Mouse (Mus musculus): ENCODE results near the gene Gm21983. TPM values are rescaled to one million over a fixed set of nuclear protein-coding genes. Genes with fewer than 3 reads are reported as not detected.

The Gm21983 gene
- polyA plus RNA-seq, 1 experiment from 2014 or later: 1.4 TPM

DNA sequence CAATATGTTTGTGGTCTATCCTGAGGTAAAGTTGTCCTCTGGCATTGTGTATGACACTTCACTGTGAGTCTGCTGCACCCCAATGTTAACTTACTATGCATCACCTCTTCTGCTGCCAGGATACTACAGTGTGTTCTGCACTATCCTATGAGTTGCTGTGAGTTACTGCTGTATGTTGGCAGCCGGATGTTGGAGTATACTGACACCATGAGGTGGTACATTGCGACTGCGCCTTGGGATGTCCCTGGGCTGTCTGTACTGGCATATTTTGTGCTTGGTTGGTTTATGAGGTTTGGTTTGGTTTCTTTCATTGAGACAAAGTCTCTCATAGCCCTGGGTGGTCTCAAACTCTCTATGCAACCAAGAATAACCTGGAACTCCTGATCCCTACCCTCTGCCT lies 52.7 kb downstream of the Gm21983 start:
- peak; percentile 56; the same call in 1 of the 2 replicates for ATAC-seq (ENCODE audit: low read depth)
- WGBS: 48% methylated on average over 3 of the region's 3 CpGs
- no peak overlapping the region for H3K4me2 ChIP-seq (ENCODE audit: low read depth, low read length)
- no peak overlapping the region for H3K27ac ChIP-seq (ENCODE audit: low read length)
- no peaks in the 10 kb centered on the region for H3K36me3 ChIP-seq (ENCODE audit: control insufficient read depth, insufficient read depth, low read length)
- no peaks in the 10 kb centered on the region for H3K9me3 ChIP-seq (ENCODE audit: control insufficient read depth, low read length)
- H3K4me3 ChIP-seq (ENCODE audit: low read length): no peak overlapping the region
- peaks cover 5% of the 10 kb centered on the region; the same call in 1 of the 2 replicates for H3K4me1 ChIP-seq (replicated peaks; ENCODE audit: control insufficient read depth, insufficient read depth, low read length)
- H3K27me3 ChIP-seq (ENCODE audit: control insufficient read depth, insufficient read depth, low read depth, low read length): no peaks in the 10 kb centered on the region
- no peak overlapping the region for H3K9ac ChIP-seq (ENCODE audit: low read length)

DNA sequence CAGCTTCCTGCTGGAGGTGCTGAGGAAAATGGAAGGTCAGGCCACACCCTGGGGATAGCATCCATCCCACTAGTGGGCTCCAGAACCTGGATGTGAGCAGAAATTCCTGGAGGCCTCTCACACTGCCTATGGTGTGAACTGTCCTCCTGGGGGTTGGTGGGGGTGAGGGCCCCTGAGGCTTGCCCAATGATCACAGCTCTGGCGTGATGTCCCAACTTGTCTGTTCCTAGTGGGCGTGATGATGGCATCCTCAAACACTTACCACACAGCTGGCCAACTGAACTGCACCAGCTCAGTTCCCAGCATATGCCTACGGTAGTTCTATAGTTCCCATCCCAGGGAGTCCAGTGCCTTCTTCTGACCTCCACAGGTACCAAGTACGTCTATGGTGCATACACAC lies 55.9 kb downstream of the Gm21983 start:
- Histone ChIP-seq H3K27me3 (ENCODE audit: control insufficient read depth, insufficient read depth, low read depth, low read length) (no peaks in the 10 kb centered on the region), H3K4me2 (ENCODE audit: low read depth, low read length) (no peak overlapping the region), H3K4me3 (ENCODE audit: low read length) (no peak overlapping the region), H3K9ac (ENCODE audit: low read length) (no peak overlapping the region), H3K9me3 (ENCODE audit: control insufficient read depth, low read length) (no peaks in the 10 kb centered on the region), H3K36me3 (ENCODE audit: control insufficient read depth, insufficient read depth, low read length) (no peaks in the 10 kb centered on the region), H3K4me1 (replicated peaks; ENCODE audit: control insufficient read depth, insufficient read depth, low read length) (no peaks in the 10 kb centered on the region), H3K27ac (ENCODE audit: low read length) (no peak overlapping the region)
- WGBS: 79% methylated on average over 4 of the region's 4 CpGs
- ATAC-seq (ENCODE audit: low read depth): no peak

DNA sequence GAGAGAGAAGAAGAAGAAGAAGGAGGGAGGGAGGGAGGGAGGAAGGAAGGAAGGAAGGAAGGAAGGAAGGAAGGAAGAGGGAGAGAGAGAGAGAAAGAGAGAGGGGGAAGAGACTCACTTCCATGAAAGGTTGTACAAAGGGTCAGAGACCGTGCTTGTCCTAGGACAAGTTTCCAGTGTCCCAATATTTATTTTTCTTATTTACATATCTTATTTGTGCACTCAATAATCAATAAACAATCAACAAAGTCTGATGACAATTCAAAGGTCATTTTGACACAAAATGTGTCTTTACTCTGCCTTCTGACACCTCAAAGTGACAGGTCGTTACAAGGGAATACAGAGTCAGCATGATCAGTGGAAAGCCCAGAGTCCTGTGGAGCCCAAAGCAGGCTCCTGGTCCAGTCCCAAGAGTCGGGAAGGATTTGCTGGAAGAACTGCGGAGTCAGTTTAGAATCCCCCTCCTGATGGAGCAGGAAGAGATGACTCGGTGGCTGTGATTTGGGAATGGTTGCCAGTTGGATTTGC lies 56.5 kb downstream of the Gm21983 start:
- Histone ChIP-seq H3K36me3 (ENCODE audit: control insufficient read depth, insufficient read depth, low read length) (no peaks in the 10 kb centered on the region), H3K4me3 (ENCODE audit: low read length) (no peak overlapping the region), H3K9ac (ENCODE audit: low read length) (no peak overlapping the region), H3K4me1 (replicated peaks; ENCODE audit: control insufficient read depth, insufficient read depth, low read length) (no peaks in the 10 kb centered on the region), H3K4me2 (ENCODE audit: low read depth, low read length) (no peak overlapping the region), H3K27me3 (ENCODE audit: control insufficient read depth, insufficient read depth, low read depth, low read length) (no peaks in the 10 kb centered on the region), H3K27ac (ENCODE audit: low read length) (no peak overlapping the region), H3K9me3 (ENCODE audit: control insufficient read depth, low read length) (no peaks in the 10 kb centered on the region)
- no peak for ATAC-seq (ENCODE audit: low read depth)
- 62% methylated on average over 5 of the region's 5 CpGs for WGBS

DNA sequence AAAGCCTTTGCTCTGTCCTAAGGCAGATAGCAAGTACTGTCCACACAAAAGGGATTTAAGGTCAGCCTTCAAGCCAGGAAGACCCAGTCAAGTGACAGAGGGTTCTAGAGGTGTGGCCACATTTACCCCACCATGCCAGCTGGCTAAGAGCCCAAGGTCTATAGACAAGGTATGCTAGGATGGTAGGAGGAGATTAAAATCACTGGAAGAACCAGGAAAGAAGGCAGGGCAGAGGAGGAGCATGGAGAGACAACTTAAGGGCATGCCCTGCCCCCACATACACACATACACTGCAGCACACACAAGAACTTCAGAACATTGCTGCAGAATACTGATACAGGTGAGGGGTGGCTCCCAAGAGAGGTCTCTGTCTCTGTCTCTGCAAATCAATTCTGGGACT lies 61.2 kb downstream of the Gm21983 start, which contains the start of gene Cyp2f2:
Gene Cyp2f2, plus strand, starts transcription at position 234 of the 400 bp plus-strand sequence.
- no peak within 1 kb of the TSS for H3K4me3 ChIP-seq (ENCODE audit: low read length)

More for the DNA sequence above, 61.2 kb downstream of the Gm21983 start, which contains the start of gene Cyp2f2:
- H3K27me3 ChIP-seq (ENCODE audit: control insufficient read depth, insufficient read depth, low read depth, low read length): no peaks in the 10 kb centered on the region
- peaks cover 10% of the 10 kb centered on the region for H3K4me1 ChIP-seq (replicated peaks; ENCODE audit: control insufficient read depth, insufficient read depth, low read length)
- H3K36me3 ChIP-seq (ENCODE audit: control insufficient read depth, insufficient read depth, low read length): no peaks in the 10 kb centered on the region
- no peak within 1 kb of the TSS for H3K9ac ChIP-seq (ENCODE audit: low read length)
- H3K27ac ChIP-seq (ENCODE audit: low read length): peak within 1 kb of the TSS; percentile 84
- no peaks in the 10 kb centered on the region for H3K9me3 ChIP-seq (ENCODE audit: control insufficient read depth, low read length)
- no peak within 1 kb of the TSS for H3K4me2 ChIP-seq (ENCODE audit: low read depth, low read length)
- no peak for ATAC-seq (ENCODE audit: low read depth)

MicroRNAs within 50 kb of the gene (microRNA counts, 519-probe panel; counts per million panel counts)
- not detected for microRNA mmu-miR-1191

Small RNAs within 50 kb of the gene (microRNA-seq; reads per million reads assigned to microRNA genes)
- gene Mir1191: 4.0 reads per million, percentile 15 among the genes with 10 or more reads in this experiment
- not detected for gene Mir3101

Other genes with a start within 250 kb of the Gm21983 start
- gene Cyp2a22, start 241.7 kb downstream of the Gm21983 start, polyA plus RNA-seq (2015; fragmentation: Nextera tagmentation; extraction: Ambion mirVana): not detected in 2 replicates
- not detected in 2 replicates for gene Cyp2a12, start 152.0 kb downstream of the Gm21983 start, polyA plus RNA-seq (2015; fragmentation: Nextera tagmentation; extraction: Ambion mirVana)
- gene Cyp2f2, start 61.2 kb downstream of the Gm21983 start, polyA plus RNA-seq (2015; fragmentation: Nextera tagmentation; extraction: Ambion mirVana): 75.8 and 84.9 TPM in 2 replicates
- gene Cyp2t4, start 27.4 kb downstream of the Gm21983 start, polyA plus RNA-seq (2015; fragmentation: Nextera tagmentation; extraction: Ambion mirVana): 0.18 TPM in 1 of 2 replicates, not detected in the other
- gene Egln2, start 14.3 kb downstream of the Gm21983 start, polyA plus RNA-seq (2015; fragmentation: Nextera tagmentation; extraction: Ambion mirVana): 68.8 and 72.9 TPM in 2 replicates
- gene Rab4b, start 2.2 kb downstream of the Gm21983 start, polyA plus RNA-seq (2015; fragmentation: Nextera tagmentation; extraction: Ambion mirVana): 73.2 and 76.1 TPM in 2 replicates
- 170 and 185 TPM in 2 replicates for gene Mia, start 71 bp upstream of the Gm21983 start, polyA plus RNA-seq (2015; fragmentation: Nextera tagmentation; extraction: Ambion mirVana)
- 3.1 and 3.5 TPM in 2 replicates for gene BC024978, start 14.7 kb upstream of the Gm21983 start, polyA plus RNA-seq (2015; fragmentation: Nextera tagmentation; extraction: Ambion mirVana)
- 246 and 251 TPM in 2 replicates for gene Snrpa, start 15.2 kb upstream of the Gm21983 start, polyA plus RNA-seq (2015; fragmentation: Nextera tagmentation; extraction: Ambion mirVana)
- 4.1 and 4.3 TPM in 2 replicates for gene Itpkc, start 47.6 kb upstream of the Gm21983 start, polyA plus RNA-seq (2015; fragmentation: Nextera tagmentation; extraction: Ambion mirVana)
- 23.4 and 23.5 TPM in 2 replicates for gene Coq8b, start 51.9 kb upstream of the Gm21983 start, polyA plus RNA-seq (2015; fragmentation: Nextera tagmentation; extraction: Ambion mirVana)
- gene Numbl, start 77.3 kb upstream of the Gm21983 start, polyA plus RNA-seq (2015; fragmentation: Nextera tagmentation; extraction: Ambion mirVana): 14.8 and 14.9 TPM in 2 replicates
- 107 and 127 TPM in 2 replicates for gene Ltbp4, start 156.6 kb upstream of the Gm21983 start, polyA plus RNA-seq (2015; fragmentation: Nextera tagmentation; extraction: Ambion mirVana)
- 43.6 and 46.2 TPM in 2 replicates for gene Shkbp1, start 174.9 kb upstream of the Gm21983 start, polyA plus RNA-seq (2015; fragmentation: Nextera tagmentation; extraction: Ambion mirVana)
- 0.52 and 1.1 TPM in 2 replicates for gene Gm20479, start 176.3 kb upstream of the Gm21983 start, polyA plus RNA-seq (2015; fragmentation: Nextera tagmentation; extraction: Ambion mirVana)

Data from lung, embryonic 16.5 days (tissue).